Mouse (Mus musculus): ENCODE measurements around the gene Soat2. TPM values are rescaled to one million over a fixed set of nuclear protein-coding genes. Genes with fewer than 3 reads are reported as not detected.
A peak's percentile ranks its signal among the peaks of the same experiment; 100 is the strongest.

The Soat2 gene
- polyA plus RNA-seq, 1 experiment from 2014 or later: not detected

GRCm38 (mm10) chr15:102119121-102119830 lies 31.1 kb upstream of the Soat2 start:
- DNase-seq (ENCODE audit: low spot score) (no peak), ATAC-seq (no peak)
- Histone ChIP-seq H3K36me3 (ENCODE audit: control insufficient read depth, insufficient read depth, low read length) (peaks cover 79% of the 10 kb centered on the region), H3K27me3 (replicated peaks; ENCODE audit: control insufficient read depth, insufficient read depth, low read length) (no peaks in the 10 kb centered on the region), H3K4me2 (ENCODE audit: low read length) (no peak overlapping the region), H3K4me3 (ENCODE audit: low read depth, low read length) (no peak overlapping the region), H3K27ac (ENCODE audit: low read depth, low read length) (0 out of 2 replicates have a peak overlapping the region, but pooled peaks have one; percentile 9), H3K9me3 (replicated peaks; ENCODE audit: control insufficient read depth, low read length) (no peaks in the 10 kb centered on the region), H3K9ac (ENCODE audit: low read length) (no peak overlapping the region), H3K4me1 (ENCODE audit: control insufficient read depth, insufficient read depth, low read length) (peaks cover 7% of the 10 kb centered on the region)
- WGBS: 84% methylated on average over 8 of the region's 8 CpGs

- Histone ChIP-seq H3K27me3 (replicated peaks; ENCODE audit: control insufficient read depth, insufficient read depth, low read length) (no peaks in the 10 kb centered on the region), H3K27ac (ENCODE audit: low read depth, low read length) (0 out of 2 replicates have a peak overlapping the region, but pooled peaks have one; percentile 9), H3K9ac (ENCODE audit: low read length) (no peak overlapping the region), H3K4me2 (ENCODE audit: low read length) (no peak overlapping the region), H3K4me1 (ENCODE audit: control insufficient read depth, insufficient read depth, low read length) (peaks cover 7% of the 10 kb centered on the region), H3K36me3 (ENCODE audit: control insufficient read depth, insufficient read depth, low read length) (peaks cover 84% of the 10 kb centered on the region), H3K9me3 (replicated peaks; ENCODE audit: control insufficient read depth, low read length) (no peaks in the 10 kb centered on the region), H3K4me3 (ENCODE audit: low read depth, low read length) (no peak overlapping the region)
- ATAC-seq (no peak), DNase-seq (ENCODE audit: low spot score) (no peak)
- 63% methylated on average over 2 of the region's 2 CpGs for WGBS
These were observed 30.5 kb upstream of the Soat2 start for GRCm38 (mm10) chr15:102119831-102120170.

- Histone ChIP-seq H3K9ac (ENCODE audit: low read length) (no peak overlapping the region), H3K27me3 (replicated peaks; ENCODE audit: control insufficient read depth, insufficient read depth, low read length) (no peaks in the 10 kb centered on the region), H3K4me3 (ENCODE audit: low read depth, low read length) (no peak overlapping the region), H3K4me2 (ENCODE audit: low read length) (no peak overlapping the region), H3K36me3 (ENCODE audit: control insufficient read depth, insufficient read depth, low read length) (peaks cover 85% of the 10 kb centered on the region), H3K9me3 (replicated peaks; ENCODE audit: control insufficient read depth, low read length) (no peaks in the 10 kb centered on the region), H3K27ac (ENCODE audit: low read depth, low read length) (no peak overlapping the region), H3K4me1 (ENCODE audit: control insufficient read depth, insufficient read depth, low read length) (peaks cover 7% of the 10 kb centered on the region)
- ATAC-seq (no peak), DNase-seq (ENCODE audit: low spot score) (no peak)
- WGBS: 89% methylated on average over 5 of the region's 5 CpGs
These were observed 29.8 kb upstream of the Soat2 start for GRCm38 (mm10) chr15:102120530-102120929.

- H3K27ac ChIP-seq (ENCODE audit: low read depth, low read length): no peak overlapping the region
- H3K9ac ChIP-seq (ENCODE audit: low read length): no peak overlapping the region
- no peak for DNase-seq (ENCODE audit: low spot score)
- H3K27me3 ChIP-seq (replicated peaks; ENCODE audit: control insufficient read depth, insufficient read depth, low read length): no peaks in the 10 kb centered on the region
- no peaks in the 10 kb centered on the region for H3K4me1 ChIP-seq (ENCODE audit: control insufficient read depth, insufficient read depth, low read length)
- no peak overlapping the region for H3K4me2 ChIP-seq (ENCODE audit: low read length)
- ATAC-seq: no peak
- peaks cover 83% of the 10 kb centered on the region for H3K36me3 ChIP-seq (ENCODE audit: control insufficient read depth, insufficient read depth, low read length)
- no peaks in the 10 kb centered on the region for H3K9me3 ChIP-seq (replicated peaks; ENCODE audit: control insufficient read depth, low read length)
- no peak overlapping the region for H3K4me3 ChIP-seq (ENCODE audit: low read depth, low read length)
- WGBS: 82% methylated on average over 2 of the region's 2 CpGs
These were observed 24.0 kb upstream of the Soat2 start for GRCm38 (mm10) chr15:102126303-102126702.

- Histone ChIP-seq H3K9me3 (replicated peaks; ENCODE audit: control insufficient read depth, low read length) (no peaks in the 10 kb centered on the region), H3K27ac (ENCODE audit: low read depth, low read length) (no peak overlapping the region), H3K36me3 (ENCODE audit: control insufficient read depth, insufficient read depth, low read length) (peaks cover 50% of the 10 kb centered on the region), H3K27me3 (replicated peaks; ENCODE audit: control insufficient read depth, insufficient read depth, low read length) (no peaks in the 10 kb centered on the region), H3K4me3 (ENCODE audit: low read depth, low read length) (no peak overlapping the region), H3K9ac (ENCODE audit: low read length) (no peak overlapping the region), H3K4me2 (ENCODE audit: low read length) (no peak overlapping the region), H3K4me1 (ENCODE audit: control insufficient read depth, insufficient read depth, low read length) (peaks cover 13% of the 10 kb centered on the region)
- DNase-seq (ENCODE audit: low spot score) (no peak), ATAC-seq (no peak)
- WGBS: 95% methylated on average over 9 of the region's 9 CpGs
These were observed 17.0 kb upstream of the Soat2 start for GRCm38 (mm10) chr15:102133314-102133713.

- WGBS: 94% methylated on average over 2 of the region's 2 CpGs
- H3K9ac ChIP-seq (ENCODE audit: low read length): peak overlapping the region; percentile 90; the same call in 1 of the 2 replicates
- ATAC-seq: no peak
These were observed 15.6 kb upstream of the Soat2 start for GRCm38 (mm10) chr15:102134709-102135108.

GRCm38 (mm10) chr15:102135522-102136128 lies 14.7 kb upstream of the Soat2 start:
- WGBS: 3% methylated on average over 33 of the region's 35 CpGs
- H3K4me3 ChIP-seq (ENCODE audit: low read depth, low read length): peak overlapping the region; percentile 77
- H3K27ac ChIP-seq (ENCODE audit: low read depth, low read length): peak overlapping the region; percentile 75
- ATAC-seq (peak; percentile 69), DNase-seq (ENCODE audit: low spot score) (peak; percentile 37)
- peaks cover 28% of the 10 kb centered on the region for H3K36me3 ChIP-seq (ENCODE audit: control insufficient read depth, insufficient read depth, low read length)
- H3K27me3 ChIP-seq (replicated peaks; ENCODE audit: control insufficient read depth, insufficient read depth, low read length): no peaks in the 10 kb centered on the region
- H3K4me2 ChIP-seq (ENCODE audit: low read length): peak overlapping the region; percentile 77
- H3K9ac ChIP-seq (ENCODE audit: low read length): peak overlapping the region; percentile 90
- H3K9me3 ChIP-seq (replicated peaks; ENCODE audit: control insufficient read depth, low read length): no peaks in the 10 kb centered on the region
- H3K4me1 ChIP-seq (ENCODE audit: control insufficient read depth, insufficient read depth, low read length): peaks cover 13% of the 10 kb centered on the region

More at GRCm38 (mm10) chr15:102134709-102135108, 15.6 kb upstream of the Soat2 start:
- H3K36me3 ChIP-seq (ENCODE audit: control insufficient read depth, insufficient read depth, low read length): peaks cover 37% of the 10 kb centered on the region
- no peak for DNase-seq (ENCODE audit: low spot score)
- peaks cover 13% of the 10 kb centered on the region for H3K4me1 ChIP-seq (ENCODE audit: control insufficient read depth, insufficient read depth, low read length)
- H3K27ac ChIP-seq (ENCODE audit: low read depth, low read length): no peak overlapping the region
- H3K4me2 ChIP-seq (ENCODE audit: low read length): peak overlapping the region; percentile 77
- H3K9me3 ChIP-seq (replicated peaks; ENCODE audit: control insufficient read depth, low read length): no peaks in the 10 kb centered on the region
- H3K27me3 ChIP-seq (replicated peaks; ENCODE audit: control insufficient read depth, insufficient read depth, low read length): no peaks in the 10 kb centered on the region
- H3K4me3 ChIP-seq (ENCODE audit: low read depth, low read length): peak overlapping the region; percentile 77; the same call in 1 of the 2 replicates

GRCm38 (mm10) chr15:102136129-102136758 lies 14.1 kb upstream of the Soat2 start, which contains the start of gene Spryd3:
Gene Spryd3 (minus strand): TSS chr15:102136234.
- H3K9me3 ChIP-seq (replicated peaks; ENCODE audit: control insufficient read depth, low read length): no peaks in the 10 kb centered on the region
- WGBS: 1% methylated on average over 50 of the region's 50 CpGs

More at GRCm38 (mm10) chr15:102136129-102136758, 14.1 kb upstream of the Soat2 start, which contains the start of gene Spryd3:
- peaks cover 13% of the 10 kb centered on the region for H3K4me1 ChIP-seq (ENCODE audit: control insufficient read depth, insufficient read depth, low read length)
- peak within 1 kb of the TSS; percentile 79 for H3K4me2 ChIP-seq (ENCODE audit: low read length)
- ATAC-seq: peak; percentile 100
- peak; percentile 97 for DNase-seq (ENCODE audit: low spot score)
- H3K4me3 ChIP-seq (ENCODE audit: low read depth, low read length): peak within 1 kb of the TSS; percentile 77
- no peaks in the 10 kb centered on the region for H3K27me3 ChIP-seq (replicated peaks; ENCODE audit: control insufficient read depth, insufficient read depth, low read length)
- H3K36me3 ChIP-seq (ENCODE audit: control insufficient read depth, insufficient read depth, low read length): peaks cover 22% of the 10 kb centered on the region
- H3K9ac ChIP-seq (ENCODE audit: low read length): peak within 1 kb of the TSS; percentile 90
- H3K27ac ChIP-seq (ENCODE audit: low read depth, low read length): peak within 1 kb of the TSS; percentile 75

All from forebrain, embryonic 14.5 days (tissue).